Mouse (Mus musculus) CH12.LX (cell line): ENCODE measurements around the gene Dctn1. TPM values are rescaled to one million over a fixed set of nuclear protein-coding genes. Genes with fewer than 3 reads are reported as not detected.
A peak's percentile ranks its signal among the peaks of the same experiment; 100 is the strongest.

ENCODE experiments used
- DNase-seq: peaks from one replicate; pipeline ENCODE4 v3.0.0-alpha.2; 2013; ENCODE audit errors: extremely low read depth
- H3K27ac ChIP-seq: 2 replicates; pipeline ENCODE4 v1.5.1; 2012; ENCODE audit warnings: low read depth, mild to moderate bottlenecking, control low read depth, moderate library complexity; ENCODE audit not compliant: insufficient read depth
- H3K27me3 ChIP-seq: replicated peaks from 2 replicates; pipeline ENCODE3; 2012; ENCODE audit warnings: inconsistent platforms
- H3K36me3 ChIP-seq, 2 experiments: replicated peaks in 1 of 2; 2 replicates each; pipeline versions ENCODE3 to v1.6.1; 2012; ENCODE audit warnings: inconsistent platforms in 1 of 2, low read length in 1 of 2, mild to moderate bottlenecking in 1 of 2, mixed read lengths in 1 of 2, moderate library complexity in 1 of 2; ENCODE audit not compliant: control insufficient read depth in 1 of 2, insufficient read depth in 1 of 2
- H3K4me1 ChIP-seq, 2 experiments: 2 replicates each; pipeline ENCODE4 v1.6.1; 2012; ENCODE audit warnings: inconsistent platforms in 1 of 2, moderate library complexity in 1 of 2; ENCODE audit not compliant: insufficient read depth in 2 of 2, control insufficient read depth in 1 of 2
- H3K4me2 ChIP-seq: 2 replicates; pipeline ENCODE4 v1.6.1; 2012; ENCODE audit warnings: low read depth, mild to moderate bottlenecking, control low read depth; ENCODE audit not compliant: poor library complexity, insufficient read depth, severe bottlenecking
- H3K4me3 ChIP-seq, 3 experiments: fragments of 150-350 bp in 1 of 3; sonication (generic) in 1 of 3; replicated peaks in 1 of 3; 2 replicates each; pipeline versions ENCODE3 to v1.5.1; 2011 to 2012; ENCODE audit warnings: low read depth in 2 of 3, low read length in 2 of 3, mild to moderate bottlenecking in 2 of 3, moderate library complexity in 2 of 3, control low read depth in 1 of 3, improper control_type of control experiment in 1 of 3, inconsistent platforms in 1 of 3, mixed read lengths in 1 of 3; ENCODE audit not compliant: poor library complexity in 1 of 3
- H3K79me2 ChIP-seq: replicated peaks from 2 replicates; pipeline ENCODE4 v1.6.1; 2012; ENCODE audit warnings: mild to moderate bottlenecking, moderate library complexity; ENCODE audit not compliant: control insufficient read depth, poor library complexity, insufficient read depth, severe bottlenecking; ENCODE audit errors: extremely low read depth
- H3K9ac ChIP-seq: 2 replicates; pipeline ENCODE4 v1.6.1; 2012; ENCODE audit warnings: low read depth, mild to moderate bottlenecking, control low read depth, moderate library complexity; ENCODE audit not compliant: insufficient read depth
- H3K9me3 ChIP-seq: replicated peaks from 2 replicates; pipeline ENCODE3; 2012; ENCODE audit warnings: low read length, inconsistent platforms, mixed read lengths
- BHLHE40 ChIP-seq: IDR thresholded peaks from 2 replicates; pipeline ENCODE4 v1.6.1; 2011; ENCODE audit warnings: mild to moderate bottlenecking, low read depth, low read length, improper control_type of control experiment
- CHD1 ChIP-seq: IDR thresholded peaks from 2 replicates; pipeline ENCODE4 v1.6.1; 2012; ENCODE audit warnings: low read depth, low read length, improper control_type of control experiment, inconsistent platforms
- CHD2 ChIP-seq: IDR thresholded peaks from 2 replicates; pipeline ENCODE4 v1.6.1; 2011; ENCODE audit warnings: low read length, improper control_type of control experiment
- CTCF ChIP-seq, 2 experiments: IDR thresholded peaks in 1 of 2; conservative IDR thresholded peaks in 1 of 2; 2 replicates each; pipeline ENCODE4 v1.5.1; 2011 to 2012; ENCODE audit warnings: low read depth in 2 of 2, low read length in 2 of 2, improper control_type of control experiment in 1 of 2, inconsistent platforms in 1 of 2, mild to moderate bottlenecking in 1 of 2, moderate library complexity in 1 of 2
- E2F4 ChIP-seq: IDR thresholded peaks from 2 replicates; pipeline ENCODE4 v1.6.1; 2011; ENCODE audit warnings: low read depth, low read length, improper control_type of control experiment; ENCODE audit not compliant: insufficient replicate concordance
- ELF1 ChIP-seq: IDR thresholded peaks from 2 replicates; pipeline ENCODE4 v1.6.1; 2014; ENCODE audit warnings: low read depth, mild to moderate bottlenecking, inconsistent platforms, low read length, improper control_type of control experiment
- EP300 ChIP-seq: IDR thresholded peaks from 2 replicates; pipeline ENCODE4 v1.6.1; 2011; ENCODE audit warnings: low read length, improper control_type of control experiment
- ETS1 ChIP-seq: conservative IDR thresholded peaks from 2 replicates; pipeline ENCODE4 v1.6.1; 2012; ENCODE audit warnings: low read depth, mild to moderate bottlenecking, inconsistent platforms, low read length, improper control_type of control experiment, moderate library complexity
- GABPA ChIP-seq: IDR thresholded peaks from 2 replicates; pipeline ENCODE4 v1.6.1; 2012; ENCODE audit warnings: low read depth, low read length, improper control_type of control experiment, inconsistent platforms; ENCODE audit not compliant: insufficient replicate concordance
- HCFC1 ChIP-seq: IDR thresholded peaks from 2 replicates; pipeline ENCODE4 v1.6.1; 2012; ENCODE audit warnings: low read depth, mild to moderate bottlenecking, inconsistent platforms, low read length, improper control_type of control experiment
- IRF4 ChIP-seq: IDR thresholded peaks from 2 replicates; pipeline ENCODE4 v1.6.1; 2014; ENCODE audit warnings: low read depth, mild to moderate bottlenecking, inconsistent platforms, low read length, improper control_type of control experiment
- JUN ChIP-seq: IDR thresholded peaks from 2 replicates; pipeline ENCODE4 v1.6.1; 2011; ENCODE audit warnings: low read depth, mild to moderate bottlenecking, low read length, improper control_type of control experiment, moderate library complexity; ENCODE audit not compliant: insufficient read depth
- JUND ChIP-seq: conservative IDR thresholded peaks from 2 replicates; pipeline ENCODE4 v1.6.1; 2011; ENCODE audit warnings: low read depth, low read length, improper control_type of control experiment
- KAT2A ChIP-seq: IDR thresholded peaks from 2 replicates; pipeline ENCODE4 v1.6.1; 2012; ENCODE audit warnings: low read length, improper control_type of control experiment, inconsistent platforms; ENCODE audit not compliant: insufficient replicate concordance
- MAFK ChIP-seq: IDR thresholded peaks from 2 replicates; pipeline ENCODE4 v1.6.1; 2011; ENCODE audit warnings: low read length, improper control_type of control experiment; ENCODE audit not compliant: insufficient replicate concordance
- MAX ChIP-seq: IDR thresholded peaks from 2 replicates; pipeline ENCODE4 v1.6.1; 2011; ENCODE audit warnings: low read length, improper control_type of control experiment
- MAZ ChIP-seq: IDR thresholded peaks from 2 replicates; pipeline ENCODE4 v1.6.1; 2012; ENCODE audit warnings: low read depth, mild to moderate bottlenecking, inconsistent platforms, low read length, improper control_type of control experiment, moderate library complexity
- MEF2A ChIP-seq: IDR thresholded peaks from 2 replicates; pipeline ENCODE4 v1.6.1; 2014; ENCODE audit warnings: low read depth, mild to moderate bottlenecking, inconsistent platforms, low read length, improper control_type of control experiment, borderline replicate concordance
- MXI1 ChIP-seq: IDR thresholded peaks from 2 replicates; pipeline ENCODE4 v1.6.1; 2011; ENCODE audit warnings: mild to moderate bottlenecking, low read depth, low read length, improper control_type of control experiment
- MYC ChIP-seq: IDR thresholded peaks from 2 replicates; pipeline ENCODE4 v1.6.1; 2011; ENCODE audit warnings: low read depth, mild to moderate bottlenecking, improper control_type of control experiment, low read length
- NELFE ChIP-seq: IDR thresholded peaks from 2 replicates; pipeline ENCODE4 v1.6.1; 2011; ENCODE audit warnings: low read depth, low read length, improper control_type of control experiment
- NRF1 ChIP-seq: IDR thresholded peaks from 2 replicates; pipeline ENCODE4 v1.6.1; 2014; ENCODE audit warnings: low read depth, mild to moderate bottlenecking, inconsistent platforms, low read length, improper control_type of control experiment, moderate library complexity
- PAX5 ChIP-seq: IDR thresholded peaks from 2 replicates; pipeline ENCODE4 v1.6.1; 2012; ENCODE audit warnings: low read length, inconsistent platforms, mixed read lengths
- POLR2A ChIP-seq: IDR thresholded peaks from 2 replicates; pipeline ENCODE4 v1.6.1; 2011; ENCODE audit warnings: low read depth, mild to moderate bottlenecking, improper control_type of control experiment, low read length
- POLR2AphosphoS2 ChIP-seq: IDR thresholded peaks from 2 replicates; pipeline ENCODE4 v1.6.1; 2011; ENCODE audit warnings: low read depth, low read length, improper control_type of control experiment
- RAD21 ChIP-seq: IDR thresholded peaks from 2 replicates; pipeline ENCODE4 v1.6.1; 2011; ENCODE audit warnings: low read depth, mild to moderate bottlenecking, low read length, improper control_type of control experiment, moderate library complexity
- RCOR1 ChIP-seq: conservative IDR thresholded peaks from 2 replicates; pipeline ENCODE4 v1.6.1; 2012; ENCODE audit warnings: low read depth, mild to moderate bottlenecking, inconsistent platforms, low read length, improper control_type of control experiment
- SIN3A ChIP-seq: IDR thresholded peaks from 2 replicates; pipeline ENCODE4 v1.6.1; 2012; ENCODE audit warnings: low read length, improper control_type of control experiment, inconsistent platforms
- SMC3 ChIP-seq: IDR thresholded peaks from 2 replicates; pipeline ENCODE4 v1.6.1; 2011; ENCODE audit warnings: low read depth, low read length, improper control_type of control experiment
- TBP ChIP-seq: conservative IDR thresholded peaks from 2 replicates; pipeline ENCODE4 v1.6.1; 2011; ENCODE audit warnings: low read depth, low read length, improper control_type of control experiment
- TCF12 ChIP-seq: IDR thresholded peaks from 2 replicates; pipeline ENCODE4 v1.6.1; 2014; ENCODE audit warnings: low read depth, mild to moderate bottlenecking, inconsistent platforms, low read length, improper control_type of control experiment
- UBTF ChIP-seq: IDR thresholded peaks from 2 replicates; pipeline ENCODE4 v1.6.1; 2012; ENCODE audit warnings: low read depth, mild to moderate bottlenecking, inconsistent platforms, low read length, improper control_type of control experiment, moderate library complexity
- USF1 ChIP-seq: IDR thresholded peaks from 2 replicates; pipeline ENCODE4 v1.6.1; 2014; ENCODE audit warnings: low read depth, mild to moderate bottlenecking, inconsistent platforms, low read length, improper control_type of control experiment
- USF2 ChIP-seq: conservative IDR thresholded peaks from 2 replicates; pipeline ENCODE4 v1.6.1; 2011; ENCODE audit warnings: low read depth, low read length, improper control_type of control experiment
- ZC3H11A ChIP-seq: IDR thresholded peaks from 2 replicates; pipeline ENCODE4 v1.6.1; 2012; ENCODE audit warnings: low read depth, mild to moderate bottlenecking, inconsistent platforms, low read length, improper control_type of control experiment
- ZKSCAN1 ChIP-seq: IDR thresholded peaks from 2 replicates; pipeline ENCODE4 v1.6.1; 2012; ENCODE audit warnings: low read depth, inconsistent platforms, low read length, improper control_type of control experiment, borderline replicate concordance
- ZMIZ1 ChIP-seq: IDR thresholded peaks from 2 replicates; pipeline ENCODE4 v1.6.1; 2012; ENCODE audit warnings: low read depth, mild to moderate bottlenecking, inconsistent platforms, low read length, improper control_type of control experiment
- ZNF384 ChIP-seq: IDR thresholded peaks from 2 replicates; pipeline ENCODE4 v1.6.1; 2012; ENCODE audit warnings: low read depth, low read length, improper control_type of control experiment, inconsistent platforms
- dilution Hi-C: fragments of 300-500 bp; cut with MboI; formaldehyde crosslinking; loops from 2 replicates; pipeline ENCODE4 v1.14.3; 2020; ENCODE audit warnings: low sequenced_read_pairs; ENCODE audit not compliant: extremely low pct_unique_long_range_greater_than_20kb, extremely low pct_ligation_motif_present
- in situ Hi-C: fragments of 300-500 bp; cut with MboI; formaldehyde crosslinking; loops from 3 replicates; pipeline ENCODE4 v1.14.3; 2019; ENCODE audit warnings: low sequenced_read_pairs, low pct_ligation_motif_present, low pct_unique_long_range_greater_than_20kb, mixed read lengths
- polyA plus RNA-seq: library from polyadenylated mRNA; unstranded; fragments of >175 nt; gene quantifications from 2 replicates; pipeline ENCODE4 v1.2.1, GENCODE M21; 2012; ENCODE audit warnings: low read depth; ENCODE audit not compliant: insufficient read length
- total RNA-seq, 2 experiments: library from RNA; depleted of rRNA; stranded (reverse); fragments of 300-350 nt in 1 of 2; fragments of >200 nt in 1 of 2; gene quantifications; 2 replicates each; pipeline ENCODE4 v1.2.3; 2012 to 2014

Dctn1 gene
- total and polyA plus RNA-seq, 3 experiments = 12.8 to 36.4 (median 19.8) TPM

- peak overlapping the region; percentile 80 to 92 (median 88) for H3K4me3 ChIP-seq
- no peaks in the 10 kb centered on the region for H3K27me3 ChIP-seq
- dilution Hi-C loops = no loop called here
- no peaks in the 10 kb centered on the region for H3K9me3 ChIP-seq
- in situ Hi-C loops = no loop called here
- H3K4me1 ChIP-seq = peaks cover 6 to 42% of the 10 kb centered on the region in 2 experiments
- H3K4me2 ChIP-seq = peak overlapping the region; percentile 82
- no peak overlapping the region for H3K27ac ChIP-seq
- DNase-seq = peak; percentile 96
- peaks cover 2 to 9% of the 10 kb centered on the region in 2 experiments for H3K36me3 ChIP-seq
- no peaks in the 10 kb centered on the region for H3K79me2 ChIP-seq
- TF ChIP-seq CHD1 (no peak), EP300 (no peak), MAFK (no peak), E2F4 (peak; percentile 33; the same call in 1 of the 2 replicates), RCOR1 (peak; percentile 61), MAZ (peak; percentile 42), KAT2A (peak; percentile 86; the same call in 1 of the 2 replicates), RAD21 (no peak), TCF12 (peak; percentile 87), MAX (peak; percentile 54), CTCF (conservative IDR thresholded peaks at IDR 0.05 in 1 of 2, IDR thresholded peaks at IDR 0.05 in 1 of 2; ENCODE audit: low read depth in 2 of 2, low read length in 2 of 2) (no peak), SMC3 (no peak), POLR2AphosphoS2 (peak; percentile 29; the same call in 1 of the 2 replicates), MYC (peak; percentile 71; the same call in 1 of the 2 replicates), SIN3A (peak; percentile 97), NRF1 (peak; percentile 65), TBP (peak; percentile 91), CHD2 (peak; percentile 58; the same call in 1 of the 2 replicates), MEF2A (peak; percentile 76; the same call in 1 of the 2 replicates), UBTF (no peak), ZKSCAN1 (no peak), PAX5 (no peak), ELF1 (peak; percentile 95), NELFE (peak; percentile 77; the same call in 1 of the 2 replicates), HCFC1 (peak; percentile 97), POLR2A (peak; percentile 83), BHLHE40 (peak; percentile 34; the same call in 1 of the 2 replicates), USF2 (no peak), IRF4 (peak; percentile 66; the same call in 1 of the 2 replicates), GABPA (peak; percentile 31; the same call in 1 of the 2 replicates), JUN (peak; percentile 19; the same call in 1 of the 2 replicates), ZMIZ1 (no peak), JUND (no peak), ZNF384 (0 out of 2 replicates have a peak, but pooled peaks have one; percentile 20), USF1 (no peak), ETS1 (no peak; the same call in 1 of the 2 replicates), MXI1 (peak; percentile 89), ZC3H11A (no peak)
- H3K9ac ChIP-seq = peak overlapping the region; percentile 94
Measured at GRCm38 (mm10) chr6:83124851-83125312, 40.8 kb upstream of the Dctn1 start.
